Mouse (Mus musculus): ENCODE data around the gene Zfp697. TPM values are rescaled to one million over a fixed set of nuclear protein-coding genes. Genes with fewer than 3 reads are reported as not detected.

Zfp697 gene
- polyA plus RNA-seq, 1 experiment from 2014 or later = 16.4 TPM

- Histone ChIP-seq H3K36me3 (ENCODE audit: insufficient read depth, low read length) (no peaks in the 10 kb centered on the region), H3K4me3 (ENCODE audit: low read length) (no peak overlapping the region), H3K9me3 (ENCODE audit: low read length) (no peaks in the 10 kb centered on the region; the same call in 1 of the 2 replicates), H3K4me1 (ENCODE audit: insufficient read depth, low read length) (no peaks in the 10 kb centered on the region), H3K9ac (replicated peaks; ENCODE audit: low read length) (no peak overlapping the region), H3K4me2 (replicated peaks; ENCODE audit: low read depth, low read length) (no peak overlapping the region), H3K27me3 (ENCODE audit: insufficient read depth, low read length) (no peaks in the 10 kb centered on the region), H3K27ac (ENCODE audit: low read length) (no peak overlapping the region)
- WGBS = 81% methylated on average over 3 of the region's 3 CpGs
- ATAC-seq (ENCODE audit: low FRiP score, low TSS enrichment) = no peak
Observed at GRCm38 (mm10) chr3:98366086-98366485, 16.2 kb upstream of the Zfp697 start.

GRCm38 (mm10) chr3:98366823-98367222, 15.4 kb upstream of the Zfp697 start:
- Histone ChIP-seq H3K9me3 (ENCODE audit: low read length) (peaks cover 7% of the 10 kb centered on the region; the same call in 1 of the 2 replicates), H3K9ac (replicated peaks; ENCODE audit: low read length) (no peak overlapping the region), H3K36me3 (ENCODE audit: insufficient read depth, low read length) (no peaks in the 10 kb centered on the region), H3K4me1 (ENCODE audit: insufficient read depth, low read length) (no peaks in the 10 kb centered on the region), H3K27ac (ENCODE audit: low read length) (no peak overlapping the region), H3K4me3 (ENCODE audit: low read length) (no peak overlapping the region), H3K27me3 (ENCODE audit: insufficient read depth, low read length) (no peaks in the 10 kb centered on the region), H3K4me2 (replicated peaks; ENCODE audit: low read depth, low read length) (no peak overlapping the region)
- WGBS = 78% methylated on average over 4 of the region's 4 CpGs
- ATAC-seq (ENCODE audit: low FRiP score, low TSS enrichment) = no peak

- 57% methylated on average over 4 of the region's 4 CpGs for WGBS
- peak; percentile 79 for ATAC-seq (ENCODE audit: low FRiP score, low TSS enrichment)
- H3K9ac ChIP-seq (replicated peaks; ENCODE audit: low read length) = no peak overlapping the region
- no peak overlapping the region for H3K4me2 ChIP-seq (replicated peaks; ENCODE audit: low read depth, low read length)
- no peak overlapping the region for H3K4me3 ChIP-seq (ENCODE audit: low read length)
- no peaks in the 10 kb centered on the region for H3K27me3 ChIP-seq (ENCODE audit: insufficient read depth, low read length)
- H3K27ac ChIP-seq (ENCODE audit: low read length) = peak overlapping the region; percentile 59; the same call in 1 of the 2 replicates
- H3K9me3 ChIP-seq (ENCODE audit: low read length) = peaks cover 11% of the 10 kb centered on the region; the same call in 1 of the 2 replicates
- no peaks in the 10 kb centered on the region for H3K4me1 ChIP-seq (ENCODE audit: insufficient read depth, low read length)
- H3K36me3 ChIP-seq (ENCODE audit: insufficient read depth, low read length) = no peaks in the 10 kb centered on the region
Observed at GRCm38 (mm10) chr3:98368283-98368682, 14.0 kb upstream of the Zfp697 start.

GRCm38 (mm10) chr3:98368776-98369175, 13.5 kb upstream of the Zfp697 start:
- no peak for ATAC-seq (ENCODE audit: low FRiP score, low TSS enrichment)
- Histone ChIP-seq H3K4me2 (replicated peaks; ENCODE audit: low read depth, low read length) (no peak overlapping the region), H3K4me3 (ENCODE audit: low read length) (no peak overlapping the region), H3K9me3 (ENCODE audit: low read length) (peaks cover 11% of the 10 kb centered on the region; the same call in 1 of the 2 replicates), H3K4me1 (ENCODE audit: insufficient read depth, low read length) (no peaks in the 10 kb centered on the region), H3K27me3 (ENCODE audit: insufficient read depth, low read length) (no peaks in the 10 kb centered on the region), H3K36me3 (ENCODE audit: insufficient read depth, low read length) (no peaks in the 10 kb centered on the region), H3K27ac (ENCODE audit: low read length) (peak overlapping the region; percentile 59; the same call in 1 of the 2 replicates), H3K9ac (replicated peaks; ENCODE audit: low read length) (no peak overlapping the region)
- 88% methylated on average over 2 of the region's 2 CpGs for WGBS

- Histone ChIP-seq H3K27me3 (ENCODE audit: insufficient read depth, low read length) (no peaks in the 10 kb centered on the region), H3K9me3 (ENCODE audit: low read length) (peaks cover 11% of the 10 kb centered on the region; the same call in 1 of the 2 replicates), H3K4me2 (replicated peaks; ENCODE audit: low read depth, low read length) (no peak overlapping the region), H3K36me3 (ENCODE audit: insufficient read depth, low read length) (no peaks in the 10 kb centered on the region), H3K9ac (replicated peaks; ENCODE audit: low read length) (no peak overlapping the region), H3K4me1 (ENCODE audit: insufficient read depth, low read length) (peaks cover 10% of the 10 kb centered on the region), H3K27ac (ENCODE audit: low read length) (no peak overlapping the region), H3K4me3 (ENCODE audit: low read length) (no peak overlapping the region)
- WGBS = 57% methylated on average over 3 of the region's 3 CpGs
- no peak for ATAC-seq (ENCODE audit: low FRiP score, low TSS enrichment)
Observed at GRCm38 (mm10) chr3:98374062-98374719, 8.1 kb upstream of the Zfp697 start.

- no peak for ATAC-seq (ENCODE audit: low FRiP score, low TSS enrichment)
- Histone ChIP-seq H3K4me2 (replicated peaks; ENCODE audit: low read depth, low read length) (no peak overlapping the region), H3K4me3 (ENCODE audit: low read length) (no peak overlapping the region), H3K36me3 (ENCODE audit: insufficient read depth, low read length) (no peaks in the 10 kb centered on the region), H3K9me3 (ENCODE audit: low read length) (peaks cover 11% of the 10 kb centered on the region; the same call in 1 of the 2 replicates), H3K9ac (replicated peaks; ENCODE audit: low read length) (no peak overlapping the region), H3K4me1 (ENCODE audit: insufficient read depth, low read length) (peaks cover 16% of the 10 kb centered on the region), H3K27me3 (ENCODE audit: insufficient read depth, low read length) (no peaks in the 10 kb centered on the region), H3K27ac (ENCODE audit: low read length) (no peak overlapping the region)
- WGBS = 85% methylated on average over 5 of the region's 5 CpGs
Observed at GRCm38 (mm10) chr3:98374980-98375379, 7.3 kb upstream of the Zfp697 start.

- 87% methylated on average over 4 of the region's 4 CpGs for WGBS
- no peak for ATAC-seq (ENCODE audit: low FRiP score, low TSS enrichment)
- H3K4me3 ChIP-seq (ENCODE audit: low read length) = no peak overlapping the region
- no peak overlapping the region for H3K9ac ChIP-seq (replicated peaks; ENCODE audit: low read length)
- no peaks in the 10 kb centered on the region for H3K27me3 ChIP-seq (ENCODE audit: insufficient read depth, low read length)
- H3K4me2 ChIP-seq (replicated peaks; ENCODE audit: low read depth, low read length) = no peak overlapping the region
- H3K27ac ChIP-seq (ENCODE audit: low read length) = no peak overlapping the region
- no peaks in the 10 kb centered on the region for H3K36me3 ChIP-seq (ENCODE audit: insufficient read depth, low read length)
- no peaks in the 10 kb centered on the region for H3K9me3 ChIP-seq (ENCODE audit: low read length)
- peaks cover 20% of the 10 kb centered on the region for H3K4me1 ChIP-seq (ENCODE audit: insufficient read depth, low read length)
Observed at GRCm38 (mm10) chr3:98378267-98378666, 4.0 kb upstream of the Zfp697 start.

GRCm38 (mm10) chr3:98379236-98379635, 3.0 kb upstream of the Zfp697 start:
- WGBS = 4% methylated on average over 7 of the region's 7 CpGs
- peak; percentile 66 for ATAC-seq (ENCODE audit: low FRiP score, low TSS enrichment)

GRCm38 (mm10) chr3:98381677-98382245, 500 bp upstream of the Zfp697 start:
- Histone ChIP-seq H3K27me3 (ENCODE audit: insufficient read depth, low read length) (no peaks in the 10 kb centered on the region), H3K9ac (replicated peaks; ENCODE audit: low read length) (peak overlapping the region; percentile 93), H3K4me2 (replicated peaks; ENCODE audit: low read depth, low read length) (peak overlapping the region; percentile 68), H3K9me3 (ENCODE audit: low read length) (no peaks in the 10 kb centered on the region), H3K4me1 (ENCODE audit: insufficient read depth, low read length) (peaks cover 38% of the 10 kb centered on the region), H3K4me3 (ENCODE audit: low read length) (peak overlapping the region; percentile 93), H3K27ac (ENCODE audit: low read length) (peak overlapping the region; percentile 93), H3K36me3 (ENCODE audit: insufficient read depth, low read length) (no peaks in the 10 kb centered on the region)
- ATAC-seq (ENCODE audit: low FRiP score, low TSS enrichment) = peak; percentile 20
- 7% methylated on average over 17 of the region's 17 CpGs for WGBS

More at GRCm38 (mm10) chr3:98379236-98379635, 3.0 kb upstream of the Zfp697 start:
- Histone ChIP-seq H3K36me3 (ENCODE audit: insufficient read depth, low read length) (no peaks in the 10 kb centered on the region), H3K9me3 (ENCODE audit: low read length) (no peaks in the 10 kb centered on the region), H3K27ac (ENCODE audit: low read length) (peak overlapping the region; percentile 32; the same call in 1 of the 2 replicates), H3K4me1 (ENCODE audit: insufficient read depth, low read length) (peaks cover 27% of the 10 kb centered on the region), H3K9ac (replicated peaks; ENCODE audit: low read length) (no peak overlapping the region), H3K4me3 (ENCODE audit: low read length) (no peak overlapping the region), H3K27me3 (ENCODE audit: insufficient read depth, low read length) (no peaks in the 10 kb centered on the region), H3K4me2 (replicated peaks; ENCODE audit: low read depth, low read length) (no peak overlapping the region)
